Mouse (Mus musculus): Measurements from ENCODE around the gene Nhsl1.

GRCm38 (mm10) chr10:18468396-18468795, 149.6 kb downstream of the Nhsl1 start:
- TF ChIP-seq POLR2A (IDR thresholded peaks at IDR 0.05; ENCODE audit: low read depth, low read length) (no peak), CTCF (IDR thresholded peaks at IDR 0.05; ENCODE audit: extremely low read depth, insufficient read depth, insufficient read length, insufficient replicate concordance) (no peak)
